Mouse (Mus musculus) embryonic stem cell, embryonic (primary cell): ENCODE measurements around the gene Gm14325.
"Not testable (repeated sequence)": the region's sequence is repeated elsewhere in the genome, so short reads cannot be mapped to it uniquely, and the experiment has no call there.

Experiments
- CTCF ChIA-PET, 4 experiments: fragments of 300-600 bp in 2 of 4; fragments of 350-600 bp in 2 of 4; sonication (Branson Sonifier 250); formaldehyde crosslinking; loops; one replicate each; lab custom pipeline; 2022; ENCODE audit warnings: inconsistent platforms in 2 of 4; lab: Charles Lee
- POLR2A ChIA-PET, 4 experiments: fragments of 300-600 bp in 2 of 4; fragments of 350-600 bp in 2 of 4; sonication (Branson Sonifier 250); formaldehyde crosslinking; loops; one replicate each; lab custom pipeline; 2022; ENCODE audit warnings: antibody characterized with exemption in 4 of 4, inconsistent platforms in 1 of 4; lab: Charles Lee

The Gm14325 gene

GRCm38 (mm10) chr2:177839901-177840663 lies at the start of gene Gm14325:
Gene Gm14325 (minus strand): TSS chr2:177840336.
- CTCF ChIA-PET, POLR2A ChIA-PET: not testable (repeated sequence)

DNA sequence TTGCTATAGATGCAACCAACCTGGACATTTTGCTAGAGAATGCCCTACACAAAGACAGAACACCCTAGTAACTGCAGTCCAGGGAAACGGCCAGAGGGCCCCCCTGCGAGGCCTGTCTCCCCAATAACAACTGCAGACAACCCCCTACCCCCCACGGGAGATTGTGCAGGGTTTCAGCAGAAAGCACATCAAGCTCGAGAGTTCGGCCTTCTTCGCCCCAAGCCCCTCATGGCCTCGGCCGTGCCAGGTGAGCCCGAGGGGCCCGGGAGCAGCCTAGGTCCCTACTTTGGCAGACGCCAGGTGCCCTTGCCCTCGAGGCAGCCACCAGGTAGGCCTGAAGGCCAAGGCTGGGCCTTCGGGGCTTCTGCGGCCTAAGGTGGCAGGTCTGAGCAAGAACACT lies 47.6 kb upstream of the Gm14325 start:
- CTCF ChIA-PET, POLR2A ChIA-PET: not testable (repeated sequence)

DNA sequence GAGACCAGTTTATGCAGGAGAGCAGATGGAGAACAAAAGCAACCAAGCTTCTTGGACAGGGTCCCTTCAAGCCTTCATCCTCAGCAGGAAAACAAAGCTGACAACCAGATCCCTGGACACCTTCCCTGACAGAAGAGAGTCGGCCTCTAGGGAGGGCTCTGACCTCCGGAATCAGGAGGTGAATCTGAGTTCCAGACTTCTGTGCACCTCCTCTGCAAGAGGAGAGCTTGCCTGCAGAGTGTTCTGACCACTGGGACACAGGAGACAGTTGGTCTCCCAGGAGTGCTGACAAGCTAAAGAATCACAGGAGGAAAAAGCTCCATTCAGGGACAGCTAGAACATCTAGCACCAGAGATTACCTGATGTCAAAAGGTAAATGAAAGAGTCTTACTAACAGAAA lies 22.1 kb upstream of the Gm14325 start:
- CTCF ChIA-PET, POLR2A ChIA-PET: not testable (repeated sequence)

GRCm38 (mm10) chr2:177843666-177844065 lies 3.5 kb upstream of the Gm14325 start:
- CTCF ChIA-PET, result not testable (repeated sequence)

GRCm38 (mm10) chr2:177836756-177837155 lies 3.4 kb downstream of the Gm14325 start:
- CTCF ChIA-PET, result not testable (repeated sequence)
- POLR2A ChIA-PET, result interaction anchor here in 2 of 4 experiments (1.1 to 2.0 kb wide), 3 partner anchors 592 to 763 kb away, joined by 5 to 16 read pairs (median 10); partner anchors contain the start of gene Gm14401 (in 2 of the 2)

More at GRCm38 (mm10) chr2:177843666-177844065, 3.5 kb upstream of the Gm14325 start:
- POLR2A ChIA-PET, result not testable (repeated sequence)

GRCm38 (mm10) chr2:177835733-177836536 lies 4.2 kb downstream of the Gm14325 start:
- POLR2A ChIA-PET, result interaction anchor here in 2 of 4 experiments (0.6 to 2.0 kb wide), 10 partner anchors 11 to 762 kb away, joined by 3 to 16 read pairs (median 4); partner anchors contain the start of genes Gm14401 (in 2 of the 2) and Gm14326 (in 1 of the 2)
- CTCF ChIA-PET, result not testable (repeated sequence)

- CTCF ChIA-PET, POLR2A ChIA-PET: not testable (repeated sequence)
Measured at GRCm38 (mm10) chr2:177821952-177822351, 18.2 kb downstream of the Gm14325 start.

DNA sequence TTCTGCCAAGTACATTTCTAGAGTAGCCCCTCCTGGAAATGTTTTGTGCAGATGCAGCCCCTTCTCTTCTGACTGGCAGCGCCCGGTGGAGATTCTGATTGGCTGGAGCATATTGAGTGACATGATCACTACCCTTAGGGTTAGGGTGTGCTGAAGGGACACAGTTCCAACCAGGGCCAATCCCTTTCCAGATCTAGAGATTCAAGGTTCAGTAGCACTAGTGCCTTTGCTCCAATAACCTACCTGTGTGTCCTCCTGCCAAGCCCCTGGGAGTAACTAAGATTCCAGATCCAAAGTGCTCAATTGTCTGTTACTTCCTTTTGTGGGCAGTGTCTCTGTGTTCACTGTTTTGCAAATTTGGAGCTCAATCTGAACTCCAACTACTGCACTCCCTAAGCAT lies 34.0 kb downstream of the Gm14325 start:
- CTCF ChIA-PET, POLR2A ChIA-PET: not testable (repeated sequence)

DNA sequence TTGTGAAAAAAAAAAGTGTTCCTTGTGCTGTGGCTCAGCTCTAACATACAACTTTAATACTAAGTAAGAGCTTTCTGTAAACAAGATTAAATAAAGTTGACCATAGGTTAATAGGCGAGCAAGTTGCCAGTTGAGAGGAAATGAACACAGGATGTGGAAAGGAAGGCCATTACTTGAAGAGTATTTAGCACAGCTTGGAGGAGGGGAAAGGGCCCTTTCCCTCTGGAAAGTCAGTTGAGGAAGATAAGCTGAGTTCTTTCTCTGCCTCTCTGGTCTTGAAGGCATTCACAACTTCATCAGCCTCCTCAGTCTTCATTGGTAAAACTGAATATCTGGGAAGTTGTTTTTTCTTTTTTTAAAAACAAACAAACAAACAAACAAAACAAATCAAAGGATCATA lies 52.8 kb downstream of the Gm14325 start:
- CTCF ChIA-PET, POLR2A ChIA-PET: not testable (repeated sequence)
